Mouse (Mus musculus) erythroblast, embryonic 14.5 days (primary cell): ENCODE measurements around the gene Klhdc9.

Experiments used
- GATA1 ChIP-seq: IDR thresholded peaks from 2 replicates; pipeline ENCODE4 v1.6.1; 2012; ENCODE audit warnings: low read length, inconsistent platforms, mixed read lengths
- TAL1 ChIP-seq: IDR thresholded peaks from 3 replicates; pipeline ENCODE4 v1.6.1; 2012; ENCODE audit warnings: low read length, inconsistent platforms, mixed read lengths

DNA sequence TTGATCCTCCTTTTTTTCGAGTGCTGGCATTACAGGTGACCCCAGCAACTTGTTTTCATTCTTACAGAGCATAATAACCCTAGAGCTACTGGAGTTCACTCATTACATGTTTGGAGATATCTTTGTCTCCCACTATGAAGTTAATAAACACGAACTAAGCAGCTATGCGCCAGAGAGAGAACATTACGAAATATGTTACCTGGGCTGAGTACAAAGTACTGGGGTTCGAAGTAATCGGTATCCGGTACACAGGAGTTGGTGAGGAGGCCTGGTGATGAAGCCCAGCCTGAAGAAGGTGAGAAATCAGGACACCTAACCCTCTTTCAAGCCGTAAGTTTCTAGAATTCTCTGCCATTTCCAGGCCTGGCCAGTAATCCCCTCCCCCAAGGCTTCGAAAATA is 15.9 kb downstream of the Klhdc9 start:
- TF ChIP-seq GATA1 (no peak), TAL1 (no peak)
